Mouse (Mus musculus) heart, adult 9 months (tissue): ENCODE measurements at regions not wholly inside any gene's neighbourhood (a gene's known extent, or its start where the extent isn't known, plus 50 kb on each side); places are given as distances from the start of the nearest gene placed in this dataset.

Experiments used
- DNase-seq, 2 experiments: peaks; one replicate each; pipeline ENCODE4 v3.0.0; 2022; ENCODE audit warnings: low spot score in 2 of 2

DNA sequence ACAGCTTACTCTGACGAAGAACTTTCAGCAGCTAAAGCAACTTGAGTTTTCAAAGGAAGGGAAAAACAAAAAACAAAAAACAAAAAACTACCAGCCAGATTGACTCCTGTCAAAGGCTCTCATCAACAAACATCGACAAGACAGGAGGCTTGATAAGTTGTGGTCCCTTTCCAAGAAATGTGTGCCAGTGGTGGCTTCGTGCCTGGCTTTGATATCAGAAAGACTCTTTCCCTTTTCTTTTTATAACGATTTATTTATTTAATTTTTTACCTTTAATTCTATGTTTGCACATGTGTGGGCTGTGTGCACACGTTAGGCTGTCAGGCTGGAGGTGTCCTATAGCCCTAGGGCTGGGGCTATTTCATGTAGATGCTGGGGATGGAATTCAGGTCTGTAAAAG is 60.4 kb downstream of the Dact1 start:
- DNase-seq = no peak

DNA sequence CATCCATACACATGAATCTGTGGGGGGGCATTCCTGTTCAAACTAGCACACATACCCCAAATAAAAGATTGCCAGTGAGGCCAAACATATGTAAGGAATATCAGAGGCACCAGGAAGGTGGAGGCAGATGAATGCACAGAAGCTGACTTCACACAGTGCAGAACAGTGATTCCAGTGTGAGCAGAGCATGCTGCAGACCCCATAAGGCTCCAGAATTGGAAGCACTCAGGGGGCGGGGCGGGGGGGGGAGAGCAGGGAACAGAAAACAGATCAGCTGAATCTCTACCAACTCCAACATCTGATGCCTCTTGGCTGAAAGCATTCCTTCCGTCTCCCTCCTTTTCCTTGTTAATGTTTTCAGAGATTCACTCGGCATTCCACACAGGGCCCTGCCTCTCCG is 62.3 kb downstream of the Dact1 start:
- no peak for DNase-seq

DNA sequence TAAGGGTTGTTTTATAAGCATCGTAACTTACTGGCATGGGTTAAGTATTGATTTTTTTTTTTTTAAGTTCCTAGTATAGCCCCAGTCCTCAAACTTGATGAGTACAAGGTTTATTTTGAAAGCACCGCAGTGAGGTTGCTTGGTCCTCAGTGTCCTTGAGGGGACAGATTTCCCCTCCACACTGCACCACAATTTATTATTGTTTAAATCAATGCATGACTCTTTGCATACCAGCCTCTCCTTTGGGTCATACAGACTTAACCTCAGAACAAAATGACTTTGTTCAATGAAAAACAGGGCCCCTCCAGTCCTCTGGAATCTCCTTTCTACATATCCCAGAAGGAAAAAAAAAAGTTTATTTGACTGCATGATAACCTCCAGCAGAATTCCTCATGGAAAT is 63.9 kb downstream of the Dact1 start:
- DNase-seq = no peak

DNA sequence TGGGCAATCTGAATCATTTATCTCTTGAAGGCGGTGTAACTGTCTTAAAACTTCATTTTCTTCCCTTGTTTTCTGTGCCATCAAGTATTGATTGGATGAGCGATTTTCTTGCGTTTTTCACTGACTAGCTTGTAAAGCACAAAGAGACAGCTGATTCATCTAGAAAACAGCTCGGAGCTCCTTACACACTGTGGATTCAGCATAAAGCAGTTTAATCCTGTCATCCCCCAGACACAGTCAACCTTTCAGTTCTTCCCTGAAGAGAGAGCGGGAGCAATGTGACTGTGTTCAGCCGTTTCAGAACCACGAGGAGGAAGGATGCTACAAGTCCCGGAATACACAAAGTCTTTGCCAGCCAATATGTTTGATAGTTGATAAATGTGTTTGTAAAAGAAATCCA is 66.8 kb downstream of the Dact1 start:
- DNase-seq = no peak

DNA sequence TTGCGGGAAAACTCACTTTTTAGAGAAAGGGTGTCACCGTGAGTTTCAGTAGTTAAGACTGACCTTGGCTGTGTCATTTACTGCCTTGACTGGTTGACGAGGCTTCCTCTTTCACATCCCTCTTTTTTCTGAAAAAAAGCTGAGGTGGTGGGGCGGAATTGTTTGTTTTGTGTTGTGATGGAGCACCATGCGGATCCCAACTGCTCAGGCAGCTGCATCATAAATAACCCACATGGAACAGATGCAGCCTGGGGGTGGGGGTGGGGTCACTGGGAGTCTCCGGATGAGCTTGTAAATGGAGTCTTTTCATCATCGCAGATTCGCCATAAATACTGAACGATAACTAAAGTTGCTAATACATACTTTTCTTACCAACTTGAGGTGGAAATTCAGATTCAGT is 67.3 kb downstream of the Dact1 start:
- no peak for DNase-seq

DNA sequence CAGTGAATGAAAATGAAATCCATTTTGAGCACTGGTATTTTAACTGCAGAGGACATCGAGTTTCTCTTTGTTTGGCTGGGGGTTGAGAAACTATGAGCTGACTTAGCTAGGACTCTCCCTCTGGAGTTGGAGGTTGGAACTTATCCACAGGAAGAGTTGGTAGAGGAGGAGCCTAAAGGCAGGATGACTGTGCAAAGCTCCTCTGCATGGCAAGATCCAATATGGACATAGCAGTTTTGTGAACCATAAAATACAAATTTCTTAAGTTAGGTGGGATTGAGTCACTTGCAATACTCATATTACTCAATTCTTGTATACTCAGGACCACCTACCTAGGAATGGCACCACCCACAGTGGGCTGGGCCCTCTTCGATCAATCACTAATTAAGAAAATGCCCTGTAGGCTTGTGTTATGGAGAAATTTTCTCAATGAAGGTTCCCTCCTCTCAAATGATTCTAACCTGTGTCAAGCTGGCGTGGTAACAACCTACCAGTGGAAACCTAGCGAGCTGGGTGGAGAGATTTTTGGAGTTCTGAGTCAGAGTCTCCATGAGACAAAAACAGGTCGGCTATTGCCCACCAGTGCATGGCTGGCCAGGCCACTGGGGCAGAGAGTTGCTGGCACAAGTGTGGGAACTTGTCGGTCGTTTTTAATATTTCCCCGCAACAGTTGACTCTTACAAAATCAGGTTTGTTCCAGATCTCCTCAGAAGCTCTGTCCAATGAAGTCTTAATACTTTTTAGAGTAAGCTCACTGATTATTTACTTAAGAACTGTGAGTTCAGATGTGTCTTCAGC is 70.1 kb downstream of the Dact1 start:
- no peak for DNase-seq

DNA sequence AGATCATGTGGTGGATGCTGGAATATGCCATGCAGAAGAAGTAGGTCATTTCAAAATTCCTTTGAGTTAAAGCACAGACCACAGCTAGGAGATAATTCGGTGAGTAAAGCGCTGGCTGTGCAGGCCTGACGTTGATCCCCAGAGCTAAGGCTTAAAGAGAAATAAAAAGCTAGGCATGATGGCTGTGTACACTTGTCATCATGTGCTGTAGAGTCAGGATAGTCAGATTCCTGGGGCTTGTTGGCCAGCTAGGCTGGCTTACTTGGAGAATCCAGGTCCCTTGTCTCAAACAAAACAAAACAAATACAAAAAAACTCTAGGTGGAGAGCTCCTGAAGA is 70.7 kb downstream of the Dact1 start:
- DNase-seq = no peak

DNA sequence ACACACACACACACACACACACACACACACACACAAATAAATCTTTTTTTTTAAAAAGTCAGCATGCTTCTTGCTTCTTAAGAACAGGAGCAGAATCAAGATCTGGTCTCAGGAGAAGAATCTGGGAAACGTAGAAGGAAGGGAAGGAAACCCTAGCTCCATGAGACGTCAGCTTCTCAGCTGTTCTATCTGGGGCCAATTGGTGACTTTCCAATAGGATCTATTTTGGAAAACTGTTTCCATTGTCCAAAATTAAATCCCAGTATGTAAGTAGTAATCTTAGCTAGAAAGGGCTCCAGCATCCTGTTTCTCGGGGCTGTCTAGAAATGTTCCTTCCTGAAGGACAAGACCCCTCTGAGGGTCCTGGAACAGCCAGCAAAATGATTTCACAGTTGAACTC is 76.6 kb downstream of the Dact1 start:
- DNase-seq = peak; percentile 48 to 51

DNA sequence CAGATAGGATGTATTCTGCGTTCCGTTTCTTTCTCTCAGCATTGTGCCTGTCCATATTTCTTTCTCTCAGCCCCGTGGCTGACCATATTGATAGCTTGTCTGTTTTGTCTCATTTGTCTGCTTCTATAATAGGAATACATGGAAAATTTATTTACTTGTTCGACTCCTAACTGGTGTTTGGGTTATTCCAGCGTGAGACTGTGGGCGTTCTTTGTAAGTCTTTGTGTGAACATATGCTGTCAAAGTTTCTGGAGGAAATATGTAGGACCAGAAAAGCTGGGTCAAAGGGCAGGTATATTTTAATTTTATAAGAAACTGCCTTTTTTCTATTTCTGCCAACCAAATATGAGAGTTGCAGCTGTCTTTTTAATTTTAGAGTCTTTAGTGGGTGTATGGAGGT is 81.8 kb downstream of the Dact1 start:
- no peak for DNase-seq

DNA sequence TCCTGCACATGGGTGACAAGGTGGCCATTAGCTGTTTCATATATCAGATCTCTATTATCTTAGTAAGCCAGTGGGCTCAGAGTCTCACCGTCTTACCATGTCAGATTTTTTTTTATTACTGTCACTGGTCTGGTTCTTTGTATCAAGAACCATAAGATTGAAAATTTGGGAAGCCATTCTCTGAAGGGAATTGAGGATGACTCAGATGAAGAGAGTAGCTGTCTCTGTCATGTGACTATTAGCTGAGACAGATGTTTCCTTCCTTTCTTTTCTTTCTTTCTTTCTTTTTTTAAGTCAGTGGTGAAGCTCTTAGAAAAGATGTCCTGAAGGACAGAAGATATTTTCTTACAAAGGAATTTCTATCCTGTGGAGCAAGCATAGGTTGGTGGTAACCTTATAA is 84.1 kb downstream of the Dact1 start:
- no peak for DNase-seq

DNA sequence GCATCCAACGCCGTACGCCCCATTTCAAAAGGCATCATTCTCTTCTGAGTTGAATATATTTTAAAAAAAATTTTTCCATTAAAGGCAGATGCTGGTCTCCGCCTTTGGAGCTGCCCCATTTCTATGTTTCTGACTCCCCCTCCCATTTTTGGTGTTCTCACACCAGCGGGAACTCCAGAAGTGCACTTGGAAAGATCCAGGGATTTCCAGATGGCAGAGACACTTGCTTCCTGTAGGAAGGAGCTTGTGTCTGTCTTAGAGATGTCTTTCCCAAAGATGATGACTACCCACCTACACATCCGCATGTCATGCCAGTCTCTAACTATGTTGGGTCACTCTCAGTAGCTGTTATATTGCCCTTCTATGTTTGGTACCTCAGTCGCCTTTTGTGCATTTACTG is 87.8 kb downstream of the Dact1 start:
- no peak for DNase-seq

DNA sequence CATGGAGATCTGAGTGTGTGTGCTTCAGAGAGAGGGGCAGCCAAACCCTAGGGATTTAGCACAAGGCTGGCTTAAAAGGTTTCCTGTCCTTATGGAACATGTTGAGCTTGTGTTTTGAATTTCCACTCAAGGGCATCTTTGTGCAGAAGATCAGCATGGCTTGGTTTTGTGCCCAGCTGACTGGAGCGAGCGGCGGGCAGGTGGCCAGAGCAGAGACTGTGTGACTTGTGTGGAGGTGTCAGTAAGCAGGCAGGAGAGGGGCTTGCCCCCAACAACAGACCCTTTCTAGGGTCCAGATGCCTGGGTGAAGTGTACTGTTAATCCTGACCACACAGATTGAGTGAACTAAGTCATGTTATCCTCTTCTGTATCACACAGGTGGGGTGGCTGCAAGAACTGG is 89.0 kb downstream of the Dact1 start:
- peak in 1 of 2 experiments; percentile 67 for DNase-seq

DNA sequence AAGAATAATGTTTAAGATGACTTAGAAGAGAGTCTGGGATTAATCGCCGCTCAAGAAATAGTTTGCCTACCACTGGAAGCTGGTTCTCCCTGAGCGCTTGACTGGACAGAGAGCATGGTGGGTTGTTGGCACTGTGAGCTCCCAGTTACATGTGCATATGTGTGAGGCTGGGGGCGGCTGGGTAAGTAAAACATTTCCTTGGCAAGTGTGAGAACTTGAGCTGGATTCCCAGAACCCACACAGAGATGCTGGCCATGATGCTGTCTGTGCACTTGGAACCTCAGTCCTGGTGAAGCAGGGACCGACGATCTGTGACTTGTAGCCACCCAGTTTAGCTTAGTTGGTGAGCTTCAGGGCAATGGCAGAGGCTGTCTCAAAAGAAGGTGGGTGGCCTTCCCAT is 90.5 kb downstream of the Dact1 start:
- DNase-seq = no peak

DNA sequence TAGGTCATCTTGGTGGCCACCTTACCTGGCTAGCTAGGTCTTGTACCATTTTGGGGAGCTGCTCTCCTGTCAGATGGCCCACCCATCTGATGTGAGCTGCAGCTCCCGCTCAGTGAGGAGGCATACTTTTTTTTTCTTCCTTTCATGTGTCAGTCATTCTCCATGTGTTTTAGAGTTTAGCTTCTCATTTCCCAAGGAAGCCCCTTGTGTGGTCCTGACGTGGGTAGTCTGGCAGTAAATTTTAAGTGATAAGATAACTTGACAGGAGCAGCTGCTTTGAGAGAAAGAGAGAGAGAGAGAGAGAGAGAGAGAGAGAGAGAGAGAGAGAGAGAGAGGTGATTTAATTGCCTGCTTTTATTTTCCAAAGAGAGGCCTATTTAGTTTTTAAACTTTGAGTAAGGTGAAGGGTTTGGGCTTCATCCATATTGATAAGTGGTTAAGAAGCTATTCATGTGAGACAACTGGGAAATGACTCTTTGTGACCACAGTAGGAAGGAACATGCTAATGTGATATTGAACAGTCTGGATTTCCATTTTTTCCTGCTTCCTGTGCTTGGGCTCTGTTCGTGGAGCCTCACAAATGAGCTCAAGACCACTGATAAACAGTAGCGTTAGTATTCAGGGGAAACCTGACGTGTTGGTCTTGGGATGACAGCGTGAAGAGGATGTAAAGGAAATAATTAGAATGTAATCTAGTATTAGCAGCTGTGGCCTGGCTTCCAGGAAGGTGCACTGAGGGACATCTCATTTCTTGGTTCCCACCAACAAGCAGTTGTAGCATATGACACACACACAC is 92.1 kb downstream of the Dact1 start:
- DNase-seq = no peak

DNA sequence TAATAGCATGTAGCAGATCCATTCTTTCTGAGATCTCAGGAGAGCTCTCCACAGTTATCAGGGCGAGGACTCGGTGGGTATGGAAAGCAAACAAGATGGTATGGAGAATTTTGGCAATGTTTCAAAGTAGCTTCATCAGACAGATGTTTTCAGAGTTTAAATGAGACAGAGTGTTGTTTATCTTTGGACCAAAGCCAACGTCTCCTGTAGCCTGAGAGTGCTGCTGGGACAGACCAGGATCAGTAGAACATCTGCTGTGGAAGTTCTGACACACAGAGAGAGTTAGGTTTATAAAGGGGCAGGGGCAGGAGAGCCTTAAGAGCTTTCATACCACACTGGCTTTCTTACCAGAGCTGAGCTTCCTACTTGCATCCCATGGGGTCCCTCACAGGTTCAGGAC is 97.6 kb downstream of the Dact1 start:
- no peak for DNase-seq

DNA sequence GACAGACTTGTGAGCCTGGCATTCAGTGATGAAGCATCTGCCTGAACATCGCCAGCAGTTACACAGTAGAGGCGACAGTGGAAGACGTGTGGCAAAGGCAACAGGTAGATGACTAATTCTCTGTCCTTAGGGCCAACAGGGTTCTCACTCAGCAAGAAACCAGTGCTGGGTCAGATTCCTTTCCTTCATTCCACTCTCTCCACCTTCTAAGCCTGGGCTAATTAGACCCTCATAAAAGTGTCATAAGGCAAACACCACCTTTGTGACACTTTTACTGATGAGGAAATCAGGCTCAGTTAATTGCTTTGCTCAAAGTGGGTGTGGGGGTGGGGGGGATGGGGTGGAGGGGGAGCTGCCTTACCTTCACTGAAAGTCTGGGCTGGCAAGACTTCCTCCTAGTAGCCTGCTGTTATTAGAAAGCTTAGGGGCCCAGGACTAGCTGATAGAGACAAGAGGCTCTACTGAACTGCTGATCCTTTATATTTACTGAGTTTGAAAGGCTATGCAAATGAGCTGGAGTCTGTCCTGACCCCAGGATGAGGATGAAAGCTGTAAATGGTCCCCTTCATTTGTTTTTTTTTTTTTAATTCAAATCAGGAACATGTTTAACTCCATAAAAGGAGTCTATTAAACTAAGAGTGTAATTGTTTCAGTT is 98.8 kb downstream of the Dact1 start:
- no peak for DNase-seq

DNA sequence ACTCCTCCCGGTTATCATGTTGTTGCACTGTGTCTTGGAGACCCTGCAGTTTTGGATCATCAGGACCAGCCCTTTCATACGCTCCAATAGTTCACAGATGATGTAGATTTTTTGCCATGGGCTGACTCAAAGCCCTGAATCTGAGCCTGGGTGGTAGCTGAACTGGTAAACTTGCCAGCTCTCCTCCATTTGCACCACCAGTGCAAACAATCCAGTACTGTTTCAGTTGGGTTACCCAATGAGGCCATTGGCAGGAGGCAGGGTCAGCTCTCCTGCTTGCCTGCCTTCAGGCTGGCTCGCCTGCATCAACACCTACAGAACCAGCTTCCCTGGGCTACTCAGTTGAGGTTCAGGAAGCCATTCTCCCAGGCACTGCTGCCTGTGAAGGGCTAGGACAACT is 102.6 kb downstream of the Dact1 start:
- no peak for DNase-seq

DNA sequence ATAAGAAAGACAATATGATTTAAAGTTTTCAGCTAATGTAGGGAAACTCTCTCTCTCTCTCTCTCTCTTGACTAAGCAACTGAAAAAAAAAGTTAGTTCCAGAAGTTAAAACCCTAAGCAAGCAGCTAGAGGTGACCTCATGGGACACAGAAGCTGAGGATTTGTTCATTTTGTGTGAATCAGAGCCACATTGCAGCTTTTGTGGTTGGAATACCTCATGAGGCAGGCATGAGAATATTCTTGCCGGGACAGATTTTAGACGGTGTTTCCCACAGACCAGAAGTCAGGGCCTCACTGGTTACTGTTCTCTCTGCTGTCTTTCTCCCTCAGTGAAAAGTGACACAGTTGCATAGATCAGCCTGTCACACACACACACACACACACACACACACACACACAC is 107.3 kb downstream of the Dact1 start:
- no peak for DNase-seq

DNA sequence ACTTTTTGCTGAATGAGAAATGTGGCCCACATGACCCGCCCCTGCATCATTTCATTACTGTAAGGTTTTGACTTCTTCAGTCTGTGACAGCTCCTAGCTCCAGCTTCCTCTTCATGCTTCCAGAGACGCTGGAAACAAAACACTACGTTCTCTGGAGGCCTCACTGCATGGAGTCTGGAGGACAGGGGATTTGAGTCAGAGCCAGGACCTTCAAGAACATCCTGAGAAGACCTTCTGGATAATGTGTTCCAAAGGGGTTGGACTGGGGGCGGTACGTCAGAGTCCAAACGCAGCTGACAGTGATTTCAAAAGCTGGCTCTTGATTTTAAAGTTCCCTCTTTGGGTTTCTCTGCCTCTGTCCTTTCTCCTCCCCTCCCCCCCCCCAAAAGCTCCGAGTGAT is 108.5 kb downstream of the Dact1 start:
- DNase-seq = peak; percentile 65 to 79

DNA sequence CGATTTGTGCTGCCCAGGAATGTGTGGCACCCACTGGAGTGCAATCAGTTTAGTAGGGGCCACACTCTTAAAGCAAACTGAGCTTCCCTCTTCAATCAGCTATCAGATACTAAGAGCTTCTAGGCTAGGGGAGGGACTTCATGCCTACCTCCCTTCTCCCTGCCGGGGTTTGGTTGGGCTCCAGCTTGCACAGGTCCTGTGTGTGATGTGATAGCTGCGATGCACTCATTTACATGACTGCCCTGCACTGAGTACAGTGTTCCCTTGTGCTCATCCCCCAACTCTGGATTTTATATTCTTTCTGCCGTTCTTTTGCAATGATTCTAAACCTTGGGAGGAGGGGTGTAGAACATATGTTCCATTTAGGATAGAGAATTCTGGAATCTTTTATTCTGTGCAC is 109.5 kb downstream of the Dact1 start:
- no peak for DNase-seq

DNA sequence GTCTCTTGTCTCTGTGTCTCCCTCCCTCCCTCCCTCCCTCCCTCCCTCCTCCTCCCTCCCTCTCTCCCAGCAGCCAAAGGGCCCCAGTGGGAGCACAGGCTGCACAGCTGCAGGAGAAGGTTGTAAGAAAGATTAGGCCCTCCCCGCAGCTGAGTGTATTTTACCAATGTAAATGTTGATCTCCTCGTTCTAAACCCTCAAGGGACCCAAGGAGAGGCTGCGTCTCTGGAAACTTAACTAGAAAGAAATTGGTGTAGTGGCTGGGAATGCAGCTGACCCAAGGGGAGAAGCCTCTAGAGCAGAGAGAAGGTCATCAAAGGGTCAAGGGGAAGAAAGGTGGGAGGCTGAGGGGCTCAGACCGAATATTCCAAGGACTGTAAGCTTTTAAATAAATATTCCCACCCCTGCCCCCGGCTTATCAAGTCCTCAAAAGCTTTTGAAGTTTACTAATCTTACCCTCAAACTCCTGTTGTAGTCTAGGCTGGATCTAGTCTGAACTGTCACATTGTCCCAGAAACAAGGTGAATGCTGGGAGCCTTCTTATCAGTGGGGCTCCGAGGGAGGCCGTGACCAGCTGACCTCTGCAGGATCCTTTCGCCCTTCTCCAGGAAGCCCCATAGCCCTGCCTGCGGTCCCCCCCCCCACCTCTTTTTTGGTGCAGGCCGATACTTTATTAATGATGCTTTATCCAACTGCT is 116.5 kb downstream of the Dact1 start:
- peak; percentile 8 to 44 for DNase-seq

DNA sequence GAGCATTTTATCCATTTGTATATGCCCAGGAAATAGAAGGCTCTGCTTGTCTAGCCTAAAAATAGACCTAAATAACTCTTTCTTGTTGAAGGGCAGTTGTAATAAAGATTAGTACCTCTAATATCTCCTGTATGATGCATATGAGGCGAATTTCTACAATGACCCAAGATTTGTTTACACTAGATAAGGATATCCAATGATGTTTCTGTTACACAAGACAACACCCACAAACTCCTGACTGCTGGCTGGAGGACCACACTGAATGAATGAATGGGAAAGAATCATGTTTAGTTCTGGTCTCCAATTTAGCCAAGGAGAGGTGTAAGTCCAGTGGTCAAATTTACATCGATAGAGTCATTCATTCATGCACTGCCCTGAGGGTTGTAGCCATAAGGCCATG is 118.3 kb downstream of the Dact1 start:
- DNase-seq = no peak
